Mouse (Mus musculus) myocyte (in vitro differentiated cells): Measurements from ENCODE around the gene Zc3h7a.

ENCODE experiments used
- E2F4 ChIP-seq: IDR thresholded peaks from one replicate; pipeline ENCODE4 v1.6.1; 2011; ENCODE audit warnings: mild to moderate bottlenecking, control low read depth, moderate library complexity; ENCODE audit not compliant: insufficient read depth
- MAX ChIP-seq: IDR thresholded peaks from one replicate; pipeline ENCODE4 v1.6.1; 2011; ENCODE audit warnings: low read depth, mild to moderate bottlenecking, control low read depth
- MYOG ChIP-seq, 3 experiments: IDR thresholded peaks; one replicate each; pipeline ENCODE4 v1.6.1; 2011; ENCODE audit warnings: control low read depth in 2 of 3, low read depth in 2 of 3, mild to moderate bottlenecking in 2 of 3; ENCODE audit not compliant: insufficient read length in 2 of 3, control insufficient read depth in 1 of 3, insufficient read depth in 1 of 3
- POLR2A ChIP-seq: IDR thresholded peaks from one replicate; pipeline ENCODE4 v1.6.1; 2011; ENCODE audit warnings: low read depth, mild to moderate bottlenecking, control low read depth, moderate library complexity; ENCODE audit not compliant: insufficient read length
- POLR2AphosphoS2 ChIP-seq: IDR thresholded peaks from one replicate; pipeline ENCODE4 v1.6.1; 2011; ENCODE audit warnings: low read depth, control low read depth; ENCODE audit not compliant: insufficient read length
- REST ChIP-seq: IDR thresholded peaks from one replicate; pipeline ENCODE4 v1.6.1; 2011; ENCODE audit warnings: mild to moderate bottlenecking, control low read depth, moderate library complexity; ENCODE audit not compliant: insufficient read depth, insufficient read length
- TCF12 ChIP-seq: IDR thresholded peaks from one replicate; pipeline ENCODE4 v1.6.1; 2011; ENCODE audit warnings: mild to moderate bottlenecking, control low read depth; ENCODE audit not compliant: poor library complexity, insufficient read depth, severe bottlenecking
- USF1 ChIP-seq: IDR thresholded peaks from one replicate; pipeline ENCODE4 v1.6.1; 2011; ENCODE audit warnings: low read depth, mild to moderate bottlenecking, control low read depth, moderate library complexity

- no peak for TF ChIP-seq POLR2A
- TF ChIP-seq POLR2AphosphoS2 = no peak
- no peak for TF ChIP-seq MYOG (IDR thresholded peaks at IDR 0.05; ENCODE audit: control insufficient read depth in 1 of 3, insufficient read depth in 1 of 3, insufficient read length in 2 of 3, low read depth in 2 of 3)
- no peak for TF ChIP-seq USF1
- TF ChIP-seq TCF12 = no peak
- no peak for TF ChIP-seq REST
- no peak for TF ChIP-seq MAX
- no peak for TF ChIP-seq E2F4
Observed at GRCm38 (mm10) chr16:11093717-11094386, 82.3 kb downstream of the Zc3h7a start.
